Mouse (Mus musculus) layer of hippocampus, postnatal 10 days (tissue): ENCODE data around the gene Foxa2. TPM values are rescaled to one million over a fixed set of nuclear protein-coding genes. Genes with fewer than 3 reads are reported as not detected.

ENCODE experiments used
- DNase-seq, 2 experiments: peaks; one replicate each; pipeline ENCODE4 v3.0.0; 2021; ENCODE audit warnings: low spot score in 2 of 2
- microRNA-seq, 2 experiments: library from miRNA; unstranded; fragments of <30 nt; microRNA quantifications; one replicate each; pipeline ENCODE4 v1.2.0; 2021
- total RNA-seq, 2 experiments: library from RNA; stranded (reverse); gene quantifications; 2 replicates each; pipeline ENCODE4 v1.2.3; 2021

Foxa2 gene
- total RNA-seq, 2 experiments from 2014 or later: not detected

GRCm38 (mm10) chr2:148004554-148005521 lies 41.9 kb downstream of the Foxa2 start:
- DNase-seq: no peak

GRCm38 (mm10) chr2:148003511-148003910 lies 43.3 kb downstream of the Foxa2 start:
- DNase-seq: no peak

GRCm38 (mm10) chr2:147998206-147998966 lies 48.4 kb downstream of the Foxa2 start:
- DNase-seq: no peak

- DNase-seq: no peak
Observed at GRCm38 (mm10) chr2:147996781-147997180, 50.0 kb downstream of the Foxa2 start.

- DNase-seq: no peak
Observed at GRCm38 (mm10) chr2:147993821-147994220, 52.9 kb downstream of the Foxa2 start.

- no peak for DNase-seq
Observed at GRCm38 (mm10) chr2:147992935-147993679, 53.7 kb downstream of the Foxa2 start.

Small RNA genes lying within 50 kb of the gene (microRNA-seq; reads per million reads assigned to microRNA genes)
- 0 reads per million in 2 experiments for gene Gm27420
